Mouse (Mus musculus) neural tube, embryonic 11.5 days (tissue): ENCODE measurements around the gene Nudt3. TPM values are rescaled to one million over a fixed set of nuclear protein-coding genes. Genes with fewer than 3 reads are reported as not detected.

Experiments
- ATAC-seq: fragments of 200-750 bp; cut with Nextera tagmentation; 2 replicates; pipeline ENCODE4 v1.8.0; 2017; ENCODE audit warnings: moderate number of reproducible peaks, mild to moderate bottlenecking, moderate TSS enrichment, moderate library complexity; ENCODE audit not compliant: insufficient read depth, low FRiP score, low TSS enrichment
- DNase-seq: peaks from one replicate; pipeline ENCODE4 v3.0.0-alpha.2; 2015; ENCODE audit warnings: low spot score
- H3K27ac ChIP-seq: fragments of 300-500 bp; sonication (generic); 2 replicates; pipeline ENCODE4 v1.5.1; 2014; ENCODE audit warnings: low read depth, mild to moderate bottlenecking, low read length
- H3K27me3 ChIP-seq: fragments of 300-500 bp; sonication (generic); 2 replicates; pipeline ENCODE4 v1.6.1; 2014; ENCODE audit warnings: mild to moderate bottlenecking, low read length, mixed read lengths; ENCODE audit not compliant: control insufficient read depth, insufficient read depth
- H3K36me3 ChIP-seq: fragments of 300-500 bp; sonication (generic); 2 replicates; pipeline ENCODE4 v1.6.1; 2014; ENCODE audit warnings: mild to moderate bottlenecking, low read length, moderate library complexity, mixed read lengths; ENCODE audit not compliant: control insufficient read depth, insufficient read depth
- H3K4me1 ChIP-seq: fragments of 300-500 bp; sonication (generic); 2 replicates; pipeline ENCODE4 v1.6.1; 2014; ENCODE audit warnings: low read length, mixed read lengths; ENCODE audit not compliant: control insufficient read depth, insufficient read depth
- H3K4me2 ChIP-seq: fragments of 300-500 bp; sonication (generic); 2 replicates; pipeline ENCODE4 v1.6.1; 2014; ENCODE audit warnings: low read depth, mild to moderate bottlenecking, moderate library complexity
- H3K4me3 ChIP-seq: fragments of 300-500 bp; sonication (generic); 2 replicates; pipeline ENCODE4 v1.5.1; 2014; ENCODE audit warnings: low read depth, low read length
- H3K9ac ChIP-seq: fragments of 300-500 bp; sonication (generic); 2 replicates; pipeline ENCODE4 v1.6.1; 2014; ENCODE audit warnings: mild to moderate bottlenecking, low read length
- H3K9me3 ChIP-seq: fragments of 300-500 bp; sonication (generic); 2 replicates; pipeline ENCODE4 v1.6.1; 2016; ENCODE audit warnings: low read length; ENCODE audit not compliant: control insufficient read depth
- WGBS: fragments of 180-500 bp; shearing (Covaris S2); extraction: QIAGEN DNeasy Blood & Tissue Kit; methylation state at CpG from one replicate; pipeline ENCODE4 v1.1.7; 2014; 5-methylcytosine and 5-hydroxymethylcytosine counted together
- polyA plus RNA-seq: library from polyadenylated mRNA; unstranded; fragments of >200 nt; fragmentation: Nextera tagmentation; extraction: Ambion mirVana; gene quantifications from 2 replicates; pipeline ENCODE4 v1.2.1, GENCODE M21; 2014

The Nudt3 gene
- polyA plus RNA-seq, 1 experiment from 2014 or later: 41.8 TPM

- Histone ChIP-seq H3K27me3 (no peaks in the 10 kb centered on the region), H3K27ac (no peak overlapping the region), H3K4me1 (no peaks in the 10 kb centered on the region; the same call in 1 of the 2 replicates), H3K9me3 (no peaks in the 10 kb centered on the region), H3K4me3 (no peak overlapping the region), H3K4me2 (no peak overlapping the region), H3K36me3 (no peaks in the 10 kb centered on the region), H3K9ac (no peak overlapping the region)
- ATAC-seq (no peak), DNase-seq (no peak)
- WGBS: 69% methylated on average over 3 of the region's 3 CpGs
Measured at GRCm38 (mm10) chr17:27611519-27611884, 11.8 kb downstream of the Nudt3 start.

DNA sequence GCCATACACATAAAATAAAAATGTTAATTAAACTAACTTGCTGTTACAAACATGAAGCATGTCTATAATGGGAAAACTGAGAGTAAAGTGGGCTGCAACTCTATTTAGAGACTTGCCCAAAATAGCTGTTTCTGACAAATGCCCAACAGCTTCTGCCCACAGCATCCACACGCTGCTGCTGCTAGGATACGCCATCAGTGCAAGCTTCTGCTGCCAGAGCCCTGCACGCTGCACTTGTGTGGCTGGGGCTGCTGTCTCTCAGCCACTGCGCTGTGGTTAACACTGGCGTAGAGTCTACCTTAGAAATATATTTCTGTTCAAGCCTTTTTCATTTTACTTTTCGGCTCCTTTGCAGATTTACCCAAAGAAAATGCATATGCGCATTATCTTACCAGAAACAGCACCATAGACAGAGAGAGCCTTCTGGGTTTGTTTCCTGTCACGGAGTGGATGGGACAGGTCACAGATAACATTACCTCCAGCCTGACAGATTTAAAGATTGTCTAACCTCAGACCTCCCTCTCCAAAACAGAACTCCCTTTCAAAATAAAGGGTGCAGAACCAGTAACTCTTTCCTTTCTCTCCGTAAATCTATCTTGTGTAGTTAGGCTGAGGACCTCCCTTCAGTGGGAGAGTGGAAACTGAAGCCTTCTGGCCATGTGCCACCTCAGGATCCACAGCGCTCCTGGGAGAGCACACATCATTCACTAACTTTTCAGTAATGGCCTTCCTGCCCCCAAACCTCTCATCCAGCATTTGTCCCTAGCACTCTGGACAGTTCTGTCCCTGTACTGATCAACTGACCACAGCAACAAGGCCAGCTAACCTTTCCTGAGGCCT is 12.4 kb downstream of the Nudt3 start:
- Histone ChIP-seq H3K4me2 (no peak overlapping the region), H3K9ac (no peak overlapping the region), H3K27ac (no peak overlapping the region), H3K9me3 (no peaks in the 10 kb centered on the region), H3K4me3 (no peak overlapping the region), H3K27me3 (no peaks in the 10 kb centered on the region), H3K4me1 (no peaks in the 10 kb centered on the region; the same call in 1 of the 2 replicates), H3K36me3 (no peaks in the 10 kb centered on the region)
- ATAC-seq: no peak
- 85% methylated on average over 10 of the region's 10 CpGs for WGBS
- no peak for DNase-seq

- H3K36me3 ChIP-seq: no peaks in the 10 kb centered on the region
- no peak overlapping the region for H3K4me2 ChIP-seq
- H3K27me3 ChIP-seq: no peaks in the 10 kb centered on the region
- H3K9ac ChIP-seq: no peak overlapping the region
- ATAC-seq: no peak
- no peaks in the 10 kb centered on the region for H3K9me3 ChIP-seq
- no peaks in the 10 kb centered on the region; the same call in 1 of the 2 replicates for H3K4me1 ChIP-seq
- H3K27ac ChIP-seq: no peak overlapping the region
- WGBS: 92% methylated on average over 7 of the region's 7 CpGs
- no peak overlapping the region for H3K4me3 ChIP-seq
- DNase-seq: no peak
Measured at GRCm38 (mm10) chr17:27609576-27609975, 13.7 kb downstream of the Nudt3 start.

DNA sequence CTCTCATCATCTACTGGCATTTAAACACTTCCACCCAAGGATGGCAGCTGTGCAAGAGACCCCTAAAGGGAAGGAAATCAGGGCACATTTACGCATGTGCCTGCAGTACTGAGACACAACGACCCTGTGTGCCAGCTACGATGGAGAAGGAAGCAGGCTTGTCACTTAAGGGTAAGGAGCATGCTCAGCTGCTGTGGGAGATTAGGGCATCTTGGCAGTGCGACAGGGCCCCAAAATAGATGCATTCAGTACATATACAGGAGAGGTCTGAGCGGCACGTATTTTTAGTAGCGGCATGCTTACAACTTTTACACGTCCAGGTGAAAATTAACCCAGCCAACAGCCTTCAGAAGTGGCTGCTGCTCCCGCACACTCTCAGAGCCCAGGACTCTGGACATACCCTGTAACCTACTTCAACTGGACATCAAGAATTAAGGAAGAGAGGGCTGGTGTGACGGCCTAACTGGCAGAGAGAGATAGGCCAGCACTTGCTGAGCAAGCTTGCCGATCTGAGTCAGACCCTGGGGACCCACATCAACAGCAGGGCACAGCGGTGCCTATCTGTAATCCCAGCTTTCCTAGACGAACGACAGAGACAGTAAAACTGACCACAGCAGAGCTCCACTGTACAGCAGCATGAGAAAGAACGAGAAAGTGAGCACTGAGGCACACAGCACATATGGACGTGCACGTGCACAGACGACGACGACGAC is 19.6 kb downstream of the Nudt3 start:
- ATAC-seq (no peak), DNase-seq (no peak)
- no peaks in the 10 kb centered on the region for H3K36me3 ChIP-seq
- no peak overlapping the region for H3K9ac ChIP-seq
- 87% methylated on average over 21 of the region's 21 CpGs for WGBS
- no peak overlapping the region for H3K4me2 ChIP-seq
- H3K9me3 ChIP-seq: no peaks in the 10 kb centered on the region
- H3K4me1 ChIP-seq: peaks cover 18% of the 10 kb centered on the region
- no peak overlapping the region for H3K4me3 ChIP-seq
- H3K27me3 ChIP-seq: no peaks in the 10 kb centered on the region
- no peak overlapping the region for H3K27ac ChIP-seq

GRCm38 (mm10) chr17:27603036-27603435 is 20.3 kb downstream of the Nudt3 start:
- Histone ChIP-seq H3K4me3 (no peak overlapping the region), H3K27ac (no peak overlapping the region), H3K4me2 (no peak overlapping the region), H3K36me3 (no peaks in the 10 kb centered on the region), H3K9ac (no peak overlapping the region), H3K27me3 (no peaks in the 10 kb centered on the region), H3K4me1 (peaks cover 18% of the 10 kb centered on the region), H3K9me3 (no peaks in the 10 kb centered on the region)
- ATAC-seq (no peak), DNase-seq (no peak)
- 94% methylated on average over 2 of the region's 2 CpGs for WGBS

DNA sequence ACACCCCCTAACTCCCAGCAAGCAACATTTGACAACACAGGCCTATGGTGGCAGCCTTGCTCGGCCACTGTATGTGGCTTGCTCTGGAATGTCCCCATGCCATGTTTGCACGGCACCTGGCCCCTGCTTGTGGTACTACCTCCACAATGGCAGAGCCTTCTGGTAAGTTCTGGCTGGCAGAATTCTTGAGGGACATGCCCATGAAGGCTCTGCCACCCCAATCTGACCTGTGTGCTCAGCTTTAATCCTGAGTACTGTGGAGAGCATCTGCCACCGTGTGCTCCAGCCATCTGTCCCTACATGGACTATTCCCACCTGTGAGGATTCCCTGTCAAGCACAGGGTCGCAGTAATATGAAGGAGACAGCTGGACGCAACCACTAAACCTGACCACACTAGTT is 22.4 kb downstream of the Nudt3 start:
- Histone ChIP-seq H3K27me3 (no peaks in the 10 kb centered on the region), H3K4me3 (no peak overlapping the region), H3K27ac (no peak overlapping the region), H3K4me2 (no peak overlapping the region), H3K9ac (no peak overlapping the region; the same call in 1 of the 2 replicates), H3K4me1 (peaks cover 18% of the 10 kb centered on the region), H3K9me3 (no peaks in the 10 kb centered on the region), H3K36me3 (peaks cover 4% of the 10 kb centered on the region)
- WGBS: 74% methylated on average over 5 of the region's 5 CpGs
- ATAC-seq (no peak), DNase-seq (no peak)

DNA sequence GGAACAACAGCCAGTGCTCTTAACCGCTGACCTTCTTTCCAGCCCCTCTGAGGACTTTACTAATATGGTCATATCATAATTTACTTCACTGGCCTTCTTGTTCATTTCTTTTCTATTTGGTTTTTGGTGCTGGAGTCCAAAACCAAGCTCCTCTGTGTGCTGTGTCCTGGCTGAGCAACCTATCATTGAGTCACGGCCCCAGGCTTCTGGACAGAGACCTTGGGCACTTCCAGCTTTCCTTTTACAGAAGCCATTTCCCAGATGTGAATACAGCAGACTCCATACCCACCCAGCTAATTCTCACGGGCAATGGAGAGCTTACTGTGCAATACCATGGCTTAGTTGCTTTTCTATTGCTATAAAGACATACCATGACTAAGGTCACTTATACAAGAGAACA is 23.0 kb downstream of the Nudt3 start:
- Histone ChIP-seq H3K4me2 (no peak overlapping the region), H3K27me3 (no peaks in the 10 kb centered on the region), H3K9ac (no peak overlapping the region), H3K4me1 (peaks cover 18% of the 10 kb centered on the region), H3K4me3 (no peak overlapping the region), H3K27ac (no peak overlapping the region), H3K36me3 (peaks cover 6% of the 10 kb centered on the region), H3K9me3 (no peaks in the 10 kb centered on the region)
- no peak for DNase-seq
- ATAC-seq: no peak
- WGBS: 84% methylated on average over 3 of the region's 3 CpGs

GRCm38 (mm10) chr17:27596376-27597190 is 26.7 kb downstream of the Nudt3 start:
- Histone ChIP-seq H3K4me2 (no peak overlapping the region), H3K27me3 (no peaks in the 10 kb centered on the region), H3K27ac (no peak overlapping the region), H3K9me3 (no peaks in the 10 kb centered on the region), H3K4me3 (no peak overlapping the region), H3K36me3 (peaks cover 12% of the 10 kb centered on the region), H3K4me1 (peaks cover 7% of the 10 kb centered on the region; the same call in 1 of the 2 replicates), H3K9ac (no peak overlapping the region; the same call in 1 of the 2 replicates)
- WGBS: 81% methylated on average over 21 of the region's 21 CpGs
- DNase-seq (no peak), ATAC-seq (no peak)
